ENCODE assay signal across 8 mouse cellular contexts in genomic region chr2:158410022-158411014, GRCm38 (mm10). TPM values are rescaled to one million over a fixed set of nuclear protein-coding genes. Genes with fewer than 3 reads are reported as not detected.
DNase-seq lines count a peak whose midpoint lies in the region; ATAC-seq and TF ChIP-seq lines count a peak whose summit lies in the region.

No protein-coding gene starts in this region.

- peak overlapping the region; percentile 89 for H3K9ac ChIP-seq in hindbrain, embryonic 15.5 days
- peak overlapping the region; percentile 94 for H3K9ac ChIP-seq in liver, adult 2 months (ENCODE audit: low read depth, low read length)

- DNase-seq in layer of hippocampus, postnatal 25 days (ENCODE audit: extremely low spot score in 1 of 2, low spot score in 1 of 2): peak; percentile 17 to 43
- no peak for DNase-seq in layer of hippocampus, adult 9-10 months (ENCODE audit: low spot score)
- DNase-seq in cerebellum, adult 9-11 months: peak; percentile 71
- peak; percentile 17 for DNase-seq in forelimb bud, embryonic 11.5 days (ENCODE audit: low read depth, low spot score)
- DNase-seq in liver, adult 2 months (ENCODE audit: extremely low read depth, low read depth, low spot score): peak; percentile 38
- DNase-seq in splenic B cell, adult 2 months (ENCODE audit: low read depth, low spot score): peak; percentile 34

- no peaks in the 10 kb centered on the region for H3K36me3 ChIP-seq in hindbrain, embryonic 15.5 days
- no peaks in the 10 kb centered on the region for H3K36me3 ChIP-seq in liver, adult 2 months (ENCODE audit: control insufficient read depth, insufficient read depth, low read length)
- H3K36me3 ChIP-seq in splenic B cell, adult 2 months (ENCODE audit: control insufficient read depth, insufficient read depth, low read length, poor library complexity, severe bottlenecking): no peaks in the 10 kb centered on the region

- peak overlapping the region; percentile 91 for H3K27ac ChIP-seq in hindbrain, embryonic 15.5 days (replicated peaks)
- peak overlapping the region; percentile 75 for H3K27ac ChIP-seq in liver, adult 2 months (replicated peaks; ENCODE audit: insufficient read depth, low read depth, low read length)

- peaks cover 35% of the 10 kb centered on the region for H3K4me1 ChIP-seq in hindbrain, embryonic 15.5 days (replicated peaks)
- peaks cover 13% of the 10 kb centered on the region for H3K4me1 ChIP-seq in liver, adult 2 months (ENCODE audit: control insufficient read depth, insufficient read depth, low read length)

- no peak for TF ChIP-seq POLR2A in liver, adult 2 months (IDR thresholded peaks at IDR 0.05; ENCODE audit: extremely low read depth, insufficient read depth, low read length)

- H3K4me2 ChIP-seq in hindbrain, embryonic 15.5 days: peak overlapping the region; percentile 89

- H3K9me3 ChIP-seq in hindbrain, embryonic 15.5 days: no peaks in the 10 kb centered on the region

- peaks cover 12% of the 10 kb centered on the region; the same call in 1 of the 2 replicates for H3K79me2 ChIP-seq in liver, adult 2 months (ENCODE audit: control insufficient read depth, insufficient read depth, low read length)

- WGBS in hindbrain, embryonic 15.5 days: 2% methylated on average over 43 of the region's 67 CpGs
- WGBS in liver, adult 2 months: under 1% methylated on average over 65 of the region's 67 CpGs

- no peaks in the 10 kb centered on the region for H3K27me3 ChIP-seq in hindbrain, embryonic 15.5 days
- H3K27me3 ChIP-seq in liver, adult 2 months (ENCODE audit: control insufficient read depth, insufficient read depth, low read length): no peaks in the 10 kb centered on the region
- no peaks in the 10 kb centered on the region for H3K27me3 ChIP-seq in splenic B cell, adult 2 months (ENCODE audit: control insufficient read depth, insufficient read depth, low read length, poor library complexity, severe bottlenecking)

- peak overlapping the region; percentile 89 for H3K4me3 ChIP-seq in hindbrain, embryonic 15.5 days
- peak overlapping the region; percentile 84 for H3K4me3 ChIP-seq in liver, adult 2 months (ENCODE audit: insufficient read depth, low read depth, low read length)

- TF ChIP-seq CTCF in liver, adult 2 months (IDR thresholded peaks at IDR 0.05; ENCODE audit: low read depth, low read length): no peak

- ATAC-seq in hindbrain, embryonic 15.5 days (ENCODE audit: low FRiP score, low read depth): peak; percentile 67
- peak; percentile 23 for ATAC-seq in monocyte, adult 5-6 weeks (replicated peaks; ENCODE audit: insufficient number of reproducible peaks, low FRiP score, low TSS enrichment, poor library complexity, severe bottlenecking)

RNA-seq across cellular contexts. Expression of gene Ralgapb, which starts 0.7 kb away (rescaled TPM):
- 10 to 100 TPM; 87.2 to 87.6 TPM for total RNA-seq in layer of hippocampus, postnatal 25 days (2021)
- polyA plus RNA-seq in hindbrain, embryonic 15.5 days (2015; fragmentation: Nextera tagmentation; extraction: Ambion mirVana): 25.1 and 26.3 TPM in 2 replicates
- total RNA-seq in liver, adult 2 months (2014; rRNA removed): 9.7 and 9.9 TPM in 2 replicates
- 5.6 and 6.1 TPM in 2 replicates for polyA plus RNA-seq in liver, adult 2 months (2012; rRNA removed)
- 39.3 to 60.9 TPM (median 51.9 TPM) in 3 replicates for total RNA-seq in monocyte, adult 5-6 weeks (2017)

RNA-seq across cellular contexts. Expression of gene Snhg11, which starts 34.9 kb away (rescaled TPM):
- 100 to 1,000 TPM; 315 to 544 TPM for total RNA-seq in layer of hippocampus, postnatal 25 days (2021)
- 721 and 898 TPM in 2 replicates for polyA plus RNA-seq in hindbrain, embryonic 15.5 days (2015; fragmentation: Nextera tagmentation; extraction: Ambion mirVana)
- total RNA-seq in liver, adult 2 months (2014; rRNA removed): 0.74 and 0.92 TPM in 2 replicates
- polyA plus RNA-seq in liver, adult 2 months (2012; rRNA removed): 2.2 and 3.5 TPM in 2 replicates
- not detected in 3 replicates for total RNA-seq in monocyte, adult 5-6 weeks (2017)

Comparison
In these comparisons a context has a peak if more than half of its experiments do, and no peak if none do; other contexts are left out.
1. RNA of gene Snhg11, which starts 34.9 kb away (total RNA-seq): 315 to 544 TPM in layer of hippocampus, postnatal 25 days; 0.74 to 0.92 TPM in liver, adult 2 months and not detected in monocyte, adult 5-6 weeks; every median in the first group is over 100 times any median in the second.